Mouse (Mus musculus) liver, embryonic 13.5 days (tissue): ENCODE data around the gene Gm17428. TPM values are rescaled to one million over a fixed set of nuclear protein-coding genes. Genes with fewer than 3 reads are reported as not detected.

ENCODE experiments used
- ATAC-seq: fragments of 200-750 bp; cut with Nextera tagmentation; 2 replicates; pipeline ENCODE4 v1.8.0; 2017; ENCODE audit warnings: low read depth, mild to moderate bottlenecking, moderate number of reproducible peaks, moderate library complexity
- DNase-seq: peaks from one replicate; pipeline ENCODE4 v3.0.0; 2022
- H3K27ac ChIP-seq: fragments of 300-500 bp; sonication (generic); 2 replicates; pipeline ENCODE4 v1.5.1; 2015; ENCODE audit warnings: moderate library complexity, mild to moderate bottlenecking, inconsistent platforms
- H3K27me3 ChIP-seq: fragments of 300-500 bp; sonication (generic); 2 replicates; pipeline ENCODE4 v1.6.1; 2015; ENCODE audit warnings: mild to moderate bottlenecking, inconsistent platforms
- H3K36me3 ChIP-seq: fragments of 300-500 bp; sonication (generic); 2 replicates; pipeline ENCODE4 v1.6.1; 2015; ENCODE audit warnings: mild to moderate bottlenecking, inconsistent platforms
- H3K4me1 ChIP-seq: fragments of 300-500 bp; sonication (generic); replicated peaks from 2 replicates; pipeline ENCODE4 v1.6.1; 2015; ENCODE audit warnings: inconsistent platforms
- H3K4me2 ChIP-seq: fragments of 300-500 bp; sonication (generic); 2 replicates; pipeline ENCODE4 v1.6.1; 2015; ENCODE audit warnings: inconsistent platforms, mild to moderate bottlenecking, moderate library complexity
- H3K4me3 ChIP-seq: fragments of 300-500 bp; sonication (generic); replicated peaks from 2 replicates; pipeline ENCODE4 v1.5.1; 2015; ENCODE audit warnings: mild to moderate bottlenecking, inconsistent platforms
- H3K9ac ChIP-seq: fragments of 300-500 bp; sonication (generic); 2 replicates; pipeline ENCODE4 v1.6.1; 2015; ENCODE audit warnings: mild to moderate bottlenecking, inconsistent platforms
- H3K9me3 ChIP-seq: fragments of 300-500 bp; sonication (generic); replicated peaks from 2 replicates; pipeline ENCODE4 v1.6.1; 2016; ENCODE audit warnings: inconsistent platforms
- WGBS: fragments of 180-500 bp; shearing (Covaris S2); methylation state at CpG from one replicate; pipeline ENCODE4 v1.1.7; 2015; ENCODE audit not compliant: insufficient replicate concordance; 5-methylcytosine and 5-hydroxymethylcytosine counted together
- polyA plus RNA-seq: library from polyadenylated mRNA; unstranded; fragments of >200 nt; fragmentation: Nextera tagmentation; extraction: Ambion mirVana; gene quantifications from 2 replicates; pipeline ENCODE4 v1.2.1, GENCODE M21; 2015

Gm17428 gene
- polyA plus RNA-seq, 1 experiment from 2014 or later = not detected

- no peak overlapping the region for H3K27ac ChIP-seq
- no peak for DNase-seq
- no peak overlapping the region for H3K4me3 ChIP-seq
- no peaks in the 10 kb centered on the region for H3K36me3 ChIP-seq
- 44% methylated on average over 7 of the region's 7 CpGs for WGBS
- no peaks in the 10 kb centered on the region for H3K9me3 ChIP-seq
- no peak overlapping the region for H3K4me2 ChIP-seq
- no peak overlapping the region for H3K9ac ChIP-seq
- H3K4me1 ChIP-seq = peaks cover 24% of the 10 kb centered on the region
- no peaks in the 10 kb centered on the region; the same call in 1 of the 2 replicates for H3K27me3 ChIP-seq
- no peak for ATAC-seq
Observed at GRCm38 (mm10) chr14:55002687-55003120, 26.0 kb downstream of the Gm17428 start.

- H3K36me3 ChIP-seq = no peaks in the 10 kb centered on the region
- no peak for ATAC-seq
Observed at GRCm38 (mm10) chr14:55003878-55004855, 27.4 kb downstream of the Gm17428 start.

GRCm38 (mm10) chr14:55005506-55005905 is 28.8 kb downstream of the Gm17428 start:
- no peak overlapping the region for H3K27ac ChIP-seq

More at GRCm38 (mm10) chr14:55003878-55004855, 27.4 kb downstream of the Gm17428 start:
- H3K27me3 ChIP-seq = no peaks in the 10 kb centered on the region
- no peaks in the 10 kb centered on the region for H3K9me3 ChIP-seq
- no peak overlapping the region for H3K4me2 ChIP-seq
- H3K9ac ChIP-seq = no peak overlapping the region
- DNase-seq = no peak
- WGBS = 46% methylated on average over 18 of the region's 18 CpGs
- peaks cover 24% of the 10 kb centered on the region for H3K4me1 ChIP-seq
- H3K27ac ChIP-seq = no peak overlapping the region
- no peak overlapping the region for H3K4me3 ChIP-seq

GRCm38 (mm10) chr14:55005967-55006366 is 29.2 kb downstream of the Gm17428 start:
- H3K4me3 ChIP-seq = no peak overlapping the region
- DNase-seq = no peak

More at GRCm38 (mm10) chr14:55005506-55005905, 28.8 kb downstream of the Gm17428 start:
- WGBS = 74% methylated on average over 2 of the region's 2 CpGs
- ATAC-seq = no peak
- DNase-seq = no peak
- no peak overlapping the region for H3K4me3 ChIP-seq
- no peaks in the 10 kb centered on the region for H3K27me3 ChIP-seq
- H3K9me3 ChIP-seq = no peaks in the 10 kb centered on the region
- no peak overlapping the region for H3K9ac ChIP-seq
- no peak overlapping the region for H3K4me2 ChIP-seq
- peaks cover 24% of the 10 kb centered on the region for H3K4me1 ChIP-seq
- no peaks in the 10 kb centered on the region for H3K36me3 ChIP-seq

GRCm38 (mm10) chr14:55006541-55006940 is 29.8 kb downstream of the Gm17428 start:
- H3K4me2 ChIP-seq = no peak overlapping the region
- H3K27ac ChIP-seq = no peak overlapping the region
- ATAC-seq (no peak), DNase-seq (no peak)
- H3K9me3 ChIP-seq = no peaks in the 10 kb centered on the region
- no peaks in the 10 kb centered on the region for H3K27me3 ChIP-seq
- H3K9ac ChIP-seq = no peak overlapping the region
- H3K4me1 ChIP-seq = peaks cover 24% of the 10 kb centered on the region
- H3K36me3 ChIP-seq = no peaks in the 10 kb centered on the region
- WGBS = 46% methylated on average over 3 of the region's 3 CpGs
- no peak overlapping the region for H3K4me3 ChIP-seq

More at GRCm38 (mm10) chr14:55005967-55006366, 29.2 kb downstream of the Gm17428 start:
- 71% methylated on average over 8 of the region's 8 CpGs for WGBS
- H3K4me1 ChIP-seq = peaks cover 24% of the 10 kb centered on the region
- no peaks in the 10 kb centered on the region for H3K27me3 ChIP-seq
- H3K27ac ChIP-seq = no peak overlapping the region
- no peaks in the 10 kb centered on the region for H3K36me3 ChIP-seq
- no peak overlapping the region for H3K9ac ChIP-seq
- H3K9me3 ChIP-seq = no peaks in the 10 kb centered on the region
- no peak for ATAC-seq
- H3K4me2 ChIP-seq = no peak overlapping the region

- H3K4me1 ChIP-seq = peaks cover 22% of the 10 kb centered on the region
- ATAC-seq (no peak), DNase-seq (no peak)
- no peak overlapping the region for H3K4me3 ChIP-seq
- no peaks in the 10 kb centered on the region for H3K36me3 ChIP-seq
- 70% methylated on average over 9 of the region's 9 CpGs for WGBS
- H3K27ac ChIP-seq = no peak overlapping the region
- no peaks in the 10 kb centered on the region for H3K27me3 ChIP-seq
- H3K9ac ChIP-seq = no peak overlapping the region
- no peaks in the 10 kb centered on the region for H3K9me3 ChIP-seq
- no peak overlapping the region for H3K4me2 ChIP-seq
Observed at GRCm38 (mm10) chr14:55007120-55007908, 30.6 kb downstream of the Gm17428 start.

- 69% methylated on average over 8 of the region's 8 CpGs for WGBS
- Histone ChIP-seq H3K4me2 (no peak overlapping the region), H3K9me3 (no peaks in the 10 kb centered on the region), H3K36me3 (no peaks in the 10 kb centered on the region), H3K4me1 (peaks cover 14% of the 10 kb centered on the region), H3K27me3 (no peaks in the 10 kb centered on the region), H3K9ac (no peak overlapping the region), H3K27ac (no peak overlapping the region), H3K4me3 (no peak overlapping the region)
- DNase-seq = no peak
- no peak for ATAC-seq
Observed at GRCm38 (mm10) chr14:55008417-55008816, 31.7 kb downstream of the Gm17428 start.

- no peak overlapping the region for H3K4me3 ChIP-seq
- ATAC-seq (no peak), DNase-seq (no peak)
- peaks cover 9% of the 10 kb centered on the region for H3K4me1 ChIP-seq
- H3K9ac ChIP-seq = no peak overlapping the region
- H3K27ac ChIP-seq = no peak overlapping the region
- no peak overlapping the region for H3K4me2 ChIP-seq
- H3K9me3 ChIP-seq = no peaks in the 10 kb centered on the region
- no peaks in the 10 kb centered on the region for H3K36me3 ChIP-seq
- H3K27me3 ChIP-seq = no peaks in the 10 kb centered on the region
- WGBS = 54% methylated on average over 4 of the region's 4 CpGs
Observed at GRCm38 (mm10) chr14:55011116-55011515, 34.4 kb downstream of the Gm17428 start.

- Histone ChIP-seq H3K9me3 (no peaks in the 10 kb centered on the region), H3K36me3 (peaks cover 20% of the 10 kb centered on the region), H3K4me3 (peak overlapping the region; percentile 77), H3K4me2 (peak overlapping the region; percentile 89), H3K4me1 (peaks cover 20% of the 10 kb centered on the region), H3K27me3 (no peaks in the 10 kb centered on the region), H3K9ac (peak overlapping the region; percentile 78), H3K27ac (peak overlapping the region; percentile 84)
- 1% methylated on average over 27 of the region's 27 CpGs for WGBS
- no peak for DNase-seq
- peak; percentile 51 for ATAC-seq
Observed at GRCm38 (mm10) chr14:55014591-55014990, 37.9 kb downstream of the Gm17428 start.

- H3K4me3 ChIP-seq = peak within 1 kb of the TSS; percentile 77
- ATAC-seq (peak; percentile 94), DNase-seq (peak; percentile 94)
- peak within 1 kb of the TSS; percentile 83 for H3K9ac ChIP-seq
- no peaks in the 10 kb centered on the region for H3K27me3 ChIP-seq
- peak within 1 kb of the TSS; percentile 89 for H3K4me2 ChIP-seq
- peaks cover 23% of the 10 kb centered on the region for H3K36me3 ChIP-seq
- no peaks in the 10 kb centered on the region for H3K9me3 ChIP-seq
- WGBS = under 1% methylated on average over 36 of the region's 36 CpGs
- H3K27ac ChIP-seq = peak within 1 kb of the TSS; percentile 84
- H3K4me1 ChIP-seq = peaks cover 20% of the 10 kb centered on the region
Observed at GRCm38 (mm10) chr14:55014991-55015766, 38.4 kb downstream of the Gm17428 start, which contains the start of gene Ngdn. Gene Ngdn, plus strand, starts transcription at chr14:55015454.
